Mouse (Mus musculus): Measurements from ENCODE around the gene Nprl2. TPM values are rescaled to one million over a fixed set of nuclear protein-coding genes. Genes with fewer than 3 reads are reported as not detected.

The Nprl2 gene
- total and polyA plus RNA-seq, 2 experiments, result 18.5 to 24.8 TPM

DNA sequence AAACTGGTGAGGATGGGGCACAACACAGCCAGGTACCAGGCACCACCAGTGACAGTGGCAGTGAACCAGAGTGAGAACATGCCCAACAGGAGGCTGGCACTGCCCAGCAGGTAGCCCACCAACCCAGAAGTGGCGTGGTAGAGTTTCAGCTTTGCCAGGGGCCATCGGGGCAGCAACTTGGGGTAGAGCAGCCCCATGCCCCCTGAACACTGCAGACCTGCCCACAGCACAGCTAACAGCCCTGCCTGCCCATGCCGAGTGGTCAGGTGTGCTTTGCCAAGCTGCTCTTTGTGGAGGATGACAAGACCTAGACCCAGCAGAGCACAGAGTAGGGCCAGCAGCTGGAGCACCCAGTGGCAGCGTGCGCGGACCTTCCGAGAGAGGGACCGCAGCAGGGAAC lies 2.1 kb upstream of the Nprl2 start:
- Histone ChIP-seq H3K4me3 (ENCODE audit: insufficient read depth, low read depth, low read length) (no peak overlapping the region), H3K79me2 (ENCODE audit: control insufficient read depth, insufficient read depth, low read length) (peaks cover 20% of the 10 kb centered on the region; the same call in 1 of the 2 replicates), H3K27ac (replicated peaks; ENCODE audit: insufficient read depth, low read depth, low read length) (no peak overlapping the region), H3K4me1 (ENCODE audit: control insufficient read depth, insufficient read depth, low read length) (peaks cover 24% of the 10 kb centered on the region), H3K9ac (ENCODE audit: low read depth, low read length) (no peak overlapping the region), H3K36me3 (ENCODE audit: control insufficient read depth, insufficient read depth, low read length) (no peaks in the 10 kb centered on the region; the same call in 1 of the 2 replicates), H3K27me3 (ENCODE audit: control insufficient read depth, insufficient read depth, low read length) (no peaks in the 10 kb centered on the region)
- DNase-seq (ENCODE audit: extremely low read depth, low read depth, low spot score), result no peak
- 96% methylated on average over 8 of the region's 8 CpGs for WGBS
- TF ChIP-seq POLR2A (IDR thresholded peaks at IDR 0.05; ENCODE audit: extremely low read depth, insufficient read depth, low read length) (no peak), CTCF (IDR thresholded peaks at IDR 0.05; ENCODE audit: low read depth, low read length) (no peak)

DNA sequence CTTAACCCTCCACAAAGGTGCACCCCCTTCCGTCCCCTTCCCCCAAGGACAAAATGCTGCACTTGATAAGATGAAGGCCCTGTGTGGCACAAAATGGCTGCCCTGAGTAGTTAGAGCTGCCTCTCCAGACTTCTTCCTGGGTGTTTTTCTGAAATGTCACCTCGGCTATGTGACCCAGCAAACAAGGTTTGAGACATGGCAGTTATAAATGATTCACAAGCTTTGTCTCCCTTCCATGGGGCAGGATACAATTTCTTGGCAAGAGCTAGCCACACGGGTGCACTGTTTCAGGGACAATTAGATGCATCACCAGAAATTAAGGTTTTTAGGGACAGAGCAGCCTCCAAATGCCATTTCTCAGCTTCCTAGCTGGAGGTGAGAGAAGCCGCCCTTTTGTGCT lies 1.6 kb upstream of the Nprl2 start:
- 68% methylated on average over 4 of the region's 4 CpGs for WGBS
- Histone ChIP-seq H3K27ac (replicated peaks; ENCODE audit: insufficient read depth, low read depth, low read length) (no peak overlapping the region), H3K79me2 (ENCODE audit: control insufficient read depth, insufficient read depth, low read length) (peaks cover 16% of the 10 kb centered on the region; the same call in 1 of the 2 replicates), H3K36me3 (ENCODE audit: control insufficient read depth, insufficient read depth, low read length) (no peaks in the 10 kb centered on the region; the same call in 1 of the 2 replicates), H3K9ac (ENCODE audit: low read depth, low read length) (no peak overlapping the region), H3K4me1 (ENCODE audit: control insufficient read depth, insufficient read depth, low read length) (peaks cover 20% of the 10 kb centered on the region), H3K27me3 (ENCODE audit: control insufficient read depth, insufficient read depth, low read length) (no peaks in the 10 kb centered on the region), H3K4me3 (ENCODE audit: insufficient read depth, low read depth, low read length) (no peak overlapping the region)
- no peak for DNase-seq (ENCODE audit: extremely low read depth, low read depth, low spot score)
- TF ChIP-seq POLR2A (IDR thresholded peaks at IDR 0.05; ENCODE audit: extremely low read depth, insufficient read depth, low read length), result no peak
- no peak for TF ChIP-seq CTCF (IDR thresholded peaks at IDR 0.05; ENCODE audit: low read depth, low read length)

DNA sequence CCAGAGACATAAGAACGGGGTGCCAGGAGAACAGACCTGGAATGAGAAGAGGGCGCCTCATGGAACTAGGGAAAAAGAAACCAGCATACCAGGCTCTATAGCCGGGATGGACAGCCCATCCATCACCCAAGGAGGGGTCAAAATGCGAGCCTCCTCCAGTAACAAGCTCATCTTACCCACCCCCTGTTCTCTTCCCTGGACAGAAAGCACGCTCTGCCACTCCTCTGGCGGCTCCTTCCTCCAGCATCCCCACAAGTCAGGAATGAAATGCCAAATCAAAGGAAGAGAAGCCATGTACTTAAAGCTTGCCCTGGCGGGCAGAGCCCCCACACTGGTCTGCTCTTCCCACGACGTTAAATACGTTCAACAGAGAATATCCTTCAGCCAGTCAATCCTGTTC lies 1.0 kb upstream of the Nprl2 start:
- no peak overlapping the region for H3K4me3 ChIP-seq (ENCODE audit: insufficient read depth, low read depth, low read length)
- H3K27me3 ChIP-seq (ENCODE audit: control insufficient read depth, insufficient read depth, low read length), result no peaks in the 10 kb centered on the region
- WGBS, result 45% methylated on average over 10 of the region's 10 CpGs
- TF ChIP-seq POLR2A (IDR thresholded peaks at IDR 0.05; ENCODE audit: extremely low read depth, insufficient read depth, low read length), result no peak
- TF ChIP-seq CTCF (IDR thresholded peaks at IDR 0.05; ENCODE audit: low read depth, low read length), result no peak
- peaks cover 15% of the 10 kb centered on the region for H3K4me1 ChIP-seq (ENCODE audit: control insufficient read depth, insufficient read depth, low read length)
- no peak for DNase-seq (ENCODE audit: extremely low read depth, low read depth, low spot score)
- no peak overlapping the region for H3K27ac ChIP-seq (replicated peaks; ENCODE audit: insufficient read depth, low read depth, low read length)
- H3K36me3 ChIP-seq (ENCODE audit: control insufficient read depth, insufficient read depth, low read length), result no peaks in the 10 kb centered on the region; the same call in 1 of the 2 replicates
- peaks cover 10% of the 10 kb centered on the region; the same call in 1 of the 2 replicates for H3K79me2 ChIP-seq (ENCODE audit: control insufficient read depth, insufficient read depth, low read length)
- no peak overlapping the region for H3K9ac ChIP-seq (ENCODE audit: low read depth, low read length)

DNA sequence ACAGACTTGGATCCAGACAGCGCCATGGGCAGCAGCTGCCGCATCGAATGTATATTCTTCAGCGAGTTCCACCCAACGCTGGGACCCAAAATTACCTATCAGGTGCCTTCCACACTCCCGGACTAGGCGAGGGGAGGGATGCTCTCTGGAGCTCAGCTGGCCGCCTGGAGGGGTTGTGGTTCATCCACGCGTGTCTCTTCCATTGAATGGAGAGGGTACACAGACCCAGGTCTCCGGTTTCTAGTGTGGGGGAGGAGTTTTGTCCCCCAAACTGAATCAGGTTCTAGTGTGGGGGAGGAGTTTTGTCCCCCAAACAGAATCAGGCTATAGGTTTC lies 293 bp downstream of the Nprl2 start:
- WGBS, result 1% methylated on average over 11 of the region's 11 CpGs
- peak overlapping the region; percentile 63 for H3K9ac ChIP-seq (ENCODE audit: low read depth, low read length)
- peak overlapping the region; percentile 20; the same call in 1 of the 2 replicates for H3K27ac ChIP-seq (replicated peaks; ENCODE audit: insufficient read depth, low read depth, low read length)
- no peaks in the 10 kb centered on the region; the same call in 1 of the 2 replicates for H3K36me3 ChIP-seq (ENCODE audit: control insufficient read depth, insufficient read depth, low read length)
- no peak for TF ChIP-seq POLR2A (IDR thresholded peaks at IDR 0.05; ENCODE audit: extremely low read depth, insufficient read depth, low read length)
- no peak for TF ChIP-seq CTCF (IDR thresholded peaks at IDR 0.05; ENCODE audit: low read depth, low read length)
- peaks cover 7% of the 10 kb centered on the region for H3K4me1 ChIP-seq (ENCODE audit: control insufficient read depth, insufficient read depth, low read length)
- H3K4me3 ChIP-seq (ENCODE audit: insufficient read depth, low read depth, low read length), result peak overlapping the region; percentile 74
- no peak for DNase-seq (ENCODE audit: extremely low read depth, low read depth, low spot score)
- H3K27me3 ChIP-seq (ENCODE audit: control insufficient read depth, insufficient read depth, low read length), result no peaks in the 10 kb centered on the region
- peaks cover 3% of the 10 kb centered on the region; the same call in 1 of the 2 replicates for H3K79me2 ChIP-seq (ENCODE audit: control insufficient read depth, insufficient read depth, low read length)

DNA sequence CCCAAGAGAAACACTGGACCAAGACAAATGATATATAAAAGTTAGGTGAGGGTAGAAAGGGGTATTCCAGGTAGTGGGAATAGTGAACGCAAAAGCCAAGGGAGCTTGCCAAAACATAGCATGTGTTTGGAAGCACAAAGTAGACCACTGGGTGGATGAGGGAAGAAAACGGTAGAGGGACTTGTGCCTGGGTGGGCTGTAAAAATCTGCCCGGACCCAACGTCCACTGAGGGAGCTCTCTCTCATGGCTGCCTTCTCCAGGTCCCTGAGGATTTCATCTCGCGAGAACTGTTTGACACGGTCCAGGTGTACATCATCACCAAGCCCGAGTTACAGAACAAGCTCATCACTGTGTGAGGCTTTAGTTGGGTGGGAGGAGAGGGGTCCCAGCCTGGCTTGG lies 695 bp downstream of the Nprl2 start:
- Histone ChIP-seq H3K79me2 (ENCODE audit: control insufficient read depth, insufficient read depth, low read length) (no peaks in the 10 kb centered on the region), H3K4me3 (ENCODE audit: insufficient read depth, low read depth, low read length) (no peak overlapping the region), H3K9ac (ENCODE audit: low read depth, low read length) (no peak overlapping the region; the same call in 1 of the 2 replicates), H3K27ac (replicated peaks; ENCODE audit: insufficient read depth, low read depth, low read length) (no peak overlapping the region), H3K4me1 (ENCODE audit: control insufficient read depth, insufficient read depth, low read length) (peaks cover 7% of the 10 kb centered on the region; the same call in 1 of the 2 replicates), H3K27me3 (ENCODE audit: control insufficient read depth, insufficient read depth, low read length) (no peaks in the 10 kb centered on the region), H3K36me3 (ENCODE audit: control insufficient read depth, insufficient read depth, low read length) (no peaks in the 10 kb centered on the region; the same call in 1 of the 2 replicates)
- DNase-seq (ENCODE audit: extremely low read depth, low read depth, low spot score), result no peak
- 44% methylated on average over 8 of the region's 8 CpGs for WGBS
- no peak for TF ChIP-seq POLR2A (IDR thresholded peaks at IDR 0.05; ENCODE audit: extremely low read depth, insufficient read depth, low read length)
- TF ChIP-seq CTCF (IDR thresholded peaks at IDR 0.05; ENCODE audit: low read depth, low read length), result no peak

DNA sequence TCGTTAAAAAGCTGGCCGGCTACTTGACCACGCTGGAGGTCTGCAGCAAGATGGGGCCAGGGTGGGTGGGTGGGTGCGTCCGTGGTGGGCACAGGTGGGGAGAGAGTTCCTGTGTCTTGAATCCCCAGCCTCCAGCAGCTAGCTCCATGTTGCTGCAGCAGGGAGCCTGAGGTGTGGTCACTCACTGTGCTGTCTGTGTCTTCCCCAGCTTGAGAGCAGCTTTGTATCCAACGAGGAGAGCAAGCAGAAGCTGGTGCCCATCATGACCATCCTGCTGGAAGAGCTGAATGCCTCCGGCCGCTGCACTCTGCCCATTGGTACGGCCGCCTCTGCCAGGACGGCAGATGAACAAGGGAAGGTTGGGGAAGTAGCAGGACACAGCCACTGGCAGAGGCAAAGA lies 1.3 kb downstream of the Nprl2 start:
- H3K36me3 ChIP-seq (ENCODE audit: control insufficient read depth, insufficient read depth, low read length), result no peaks in the 10 kb centered on the region; the same call in 1 of the 2 replicates
- no peak overlapping the region for H3K27ac ChIP-seq (replicated peaks; ENCODE audit: insufficient read depth, low read depth, low read length)
- H3K27me3 ChIP-seq (ENCODE audit: control insufficient read depth, insufficient read depth, low read length), result no peaks in the 10 kb centered on the region
- no peak overlapping the region for H3K4me3 ChIP-seq (ENCODE audit: insufficient read depth, low read depth, low read length)
- H3K9ac ChIP-seq (ENCODE audit: low read depth, low read length), result no peak overlapping the region
- H3K79me2 ChIP-seq (ENCODE audit: control insufficient read depth, insufficient read depth, low read length), result no peaks in the 10 kb centered on the region
- no peak for TF ChIP-seq CTCF (IDR thresholded peaks at IDR 0.05; ENCODE audit: low read depth, low read length)
- WGBS, result 91% methylated on average over 11 of the region's 11 CpGs
- H3K4me1 ChIP-seq (ENCODE audit: control insufficient read depth, insufficient read depth, low read length), result peaks cover 7% of the 10 kb centered on the region; the same call in 1 of the 2 replicates
- DNase-seq (ENCODE audit: extremely low read depth, low read depth, low spot score), result no peak

All from liver, adult 2 months (tissue).